23 mouse cellular contexts compared by ENCODE assay signal in the genomic region with DNA sequence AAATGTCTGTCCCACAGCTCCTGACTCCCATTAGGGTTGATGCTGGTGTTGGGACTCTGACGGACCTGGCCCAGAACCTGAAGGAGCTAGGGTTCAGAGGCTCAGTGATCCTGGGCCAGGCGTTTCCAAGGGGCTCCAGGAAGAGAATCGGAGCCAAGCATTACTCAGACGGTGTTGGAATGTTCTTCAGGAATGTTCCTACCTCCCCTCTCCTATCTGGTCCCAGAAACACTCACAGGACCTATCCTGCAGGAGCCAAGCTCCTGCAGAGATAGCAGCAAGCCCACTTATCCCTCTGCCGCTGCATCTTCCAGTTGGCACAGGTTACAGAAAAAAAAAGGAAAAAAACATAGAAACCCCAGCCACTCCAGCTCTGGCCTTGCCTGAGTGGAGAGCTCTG. TPM values are rescaled to one million over a fixed set of nuclear protein-coding genes. Genes with fewer than 3 reads are reported as not detected.
A peak's percentile ranks its signal among the peaks of the same experiment; 100 is the strongest.
DNase-seq lines count a peak whose midpoint lies in the region; ATAC-seq lines count a peak whose summit lies in the region.
"Had no signal": no experiment of that assay in that cellular context is flagged by ENCODE, and none has a peak within 500 bp of the region (broad histone marks: within the 10 kb centered on the region; RNA-seq: fewer than 3 reads in every experiment).

No protein-coding gene starts in this region.

- no peak for DNase-seq in forebrain, embryonic 10.5 days (ENCODE audit: extremely low spot score, low spot score)
- no peak for DNase-seq in heart, postnatal 4 days
- no peak for DNase-seq in embryonic facial prominence, embryonic 14.5 days (ENCODE audit: low spot score)
- DNase-seq in skeletal muscle tissue, adult 2 months (ENCODE audit: low read depth, low spot score): peak; percentile 48
- no peak for DNase-seq in frontal cortex, postnatal 25 days (ENCODE audit: low spot score in 2 of 2)
- DNase-seq in cerebellum, postnatal 36 days: no peak
- DNase-seq: adrenal gland, postnatal 10 days; cerebellum, adult 9-10 months; kidney, adult 9 months; layer of hippocampus, adult 9-11 months; retina, postnatal 1 day had no signal

- peaks cover 25% of the 10 kb centered on the region for H3K4me1 ChIP-seq in forebrain, embryonic 10.5 days
- peaks cover 6% of the 10 kb centered on the region for H3K4me1 ChIP-seq in forebrain, embryonic 12.5 days
- H3K4me1 ChIP-seq in heart, embryonic 13.5 days: peaks cover 50% of the 10 kb centered on the region
- peaks cover 42% of the 10 kb centered on the region for H3K4me1 ChIP-seq in embryonic facial prominence, embryonic 14.5 days (ENCODE audit: control insufficient read depth, insufficient read depth, low read length)

- no peak overlapping the region for H3K9ac ChIP-seq in forebrain, embryonic 12.5 days
- H3K9ac ChIP-seq in heart, embryonic 13.5 days: peak overlapping the region; percentile 6; the same call in 1 of the 2 replicates
- H3K9ac ChIP-seq in embryonic facial prominence, embryonic 14.5 days (ENCODE audit: low read depth, low read length): no peak overlapping the region
- H3K9ac ChIP-seq: forebrain, embryonic 13.5 days; hindbrain, embryonic 14.5 days; liver, embryonic 14.5 days; lung, embryonic 15.5 days had no signal

- no peak overlapping the region for H3K4me3 ChIP-seq in forebrain, embryonic 10.5 days
- H3K4me3 ChIP-seq in forebrain, embryonic 12.5 days (replicated peaks): no peak overlapping the region
- no peak overlapping the region for H3K4me3 ChIP-seq in heart, embryonic 13.5 days
- H3K4me3 ChIP-seq in embryonic facial prominence, embryonic 14.5 days (ENCODE audit: low read depth, low read length): no peak overlapping the region
- H3K4me3 ChIP-seq: forebrain, embryonic 13.5 days; lung, embryonic 15.5 days had no signal

- 0 out of 2 replicates have a peak overlapping the region, but pooled peaks have one; percentile 49 for H3K27ac ChIP-seq in forebrain, embryonic 10.5 days
- H3K27ac ChIP-seq in forebrain, embryonic 12.5 days: no peak overlapping the region
- peak overlapping the region; percentile 63 for H3K27ac ChIP-seq in heart, embryonic 13.5 days (replicated peaks)
- H3K27ac ChIP-seq in embryonic facial prominence, embryonic 14.5 days (replicated peaks; ENCODE audit: low read depth, low read length): peak overlapping the region; percentile 78
- H3K27ac ChIP-seq: forebrain, embryonic 13.5 days; hindbrain, embryonic 14.5 days; liver, embryonic 14.5 days; lung, embryonic 15.5 days; macrophage; stomach, postnatal 0 days had no signal

- H3K9me3 ChIP-seq in forebrain, embryonic 10.5 days: no peaks in the 10 kb centered on the region
- H3K9me3 ChIP-seq in forebrain, embryonic 12.5 days: no peaks in the 10 kb centered on the region
- no peaks in the 10 kb centered on the region for H3K9me3 ChIP-seq in heart, embryonic 13.5 days
- H3K9me3 ChIP-seq in embryonic facial prominence, embryonic 14.5 days (ENCODE audit: control insufficient read depth, low read length): no peaks in the 10 kb centered on the region
- H3K9me3 ChIP-seq: forebrain, embryonic 13.5 days; lung, embryonic 15.5 days had no signal

- H3K36me3 ChIP-seq in forebrain, embryonic 10.5 days (replicated peaks): no peaks in the 10 kb centered on the region
- H3K36me3 ChIP-seq in forebrain, embryonic 12.5 days (replicated peaks): no peaks in the 10 kb centered on the region
- no peaks in the 10 kb centered on the region for H3K36me3 ChIP-seq in heart, embryonic 13.5 days
- H3K36me3 ChIP-seq in embryonic facial prominence, embryonic 14.5 days (ENCODE audit: control insufficient read depth, insufficient read depth, low read length): no peaks in the 10 kb centered on the region
- H3K36me3 ChIP-seq: lung, embryonic 15.5 days had no signal

- H3K27me3 ChIP-seq in forebrain, embryonic 10.5 days (ENCODE audit: poor library complexity, severe bottlenecking): peaks cover 86% of the 10 kb centered on the region
- peaks cover 54% of the 10 kb centered on the region for H3K27me3 ChIP-seq in forebrain, embryonic 12.5 days
- peaks cover 64% of the 10 kb centered on the region for H3K27me3 ChIP-seq in heart, embryonic 13.5 days (replicated peaks)
- H3K27me3 ChIP-seq in embryonic facial prominence, embryonic 14.5 days (replicated peaks; ENCODE audit: control insufficient read depth, insufficient read depth, low read length): peaks cover 8% of the 10 kb centered on the region; the same call in 1 of the 2 replicates

- 78% methylated on average over 5 of the region's 5 CpGs for WGBS in forebrain, embryonic 10.5 days
- WGBS in forebrain, embryonic 12.5 days: 76% methylated on average over 5 of the region's 5 CpGs
- 26% methylated on average over 5 of the region's 5 CpGs for WGBS in heart, embryonic 13.5 days
- WGBS in embryonic facial prominence, embryonic 14.5 days: 53% methylated on average over 5 of the region's 5 CpGs

- H3K4me2 ChIP-seq in forebrain, embryonic 12.5 days: no peak overlapping the region
- H3K4me2 ChIP-seq in heart, embryonic 13.5 days: peak overlapping the region; percentile 38
- peak overlapping the region; percentile 64 for H3K4me2 ChIP-seq in embryonic facial prominence, embryonic 14.5 days (ENCODE audit: low read depth, low read length)
- H3K4me2 ChIP-seq: forebrain, embryonic 13.5 days; hindbrain, embryonic 14.5 days; lung, embryonic 15.5 days; midbrain, embryonic 11.5 days had no signal

- ATAC-seq in forebrain, embryonic 12.5 days (ENCODE audit: low FRiP score): no peak
- no peak for ATAC-seq in heart, embryonic 13.5 days (ENCODE audit: extremely low read depth, insufficient number of reproducible peaks, low FRiP score, low TSS enrichment)
- no peak for ATAC-seq in embryonic facial prominence, embryonic 14.5 days (ENCODE audit: low read depth)
- ATAC-seq: activated CD4-positive, CD25-positive, alpha-beta regulatory T cell, adult 4 months; CD4-positive, CD25-positive, alpha-beta regulatory T cell, adult 4 months; forebrain, embryonic 13.5 days had no signal

RNA-seq across cellular contexts. Expression of gene Adam33, which starts 2.0 kb away (rescaled TPM):
- 0.63 TPM in 1 of 2 replicates, not detected in the other for polyA plus RNA-seq in forebrain, embryonic 10.5 days (2016; fragmentation: Nextera tagmentation; extraction: Ambion mirVana)
- 0.97 and 1.5 TPM in 2 replicates for polyA plus RNA-seq in forebrain, embryonic 12.5 days (2016; fragmentation: Nextera tagmentation; extraction: Ambion mirVana)
- 11.7 and 12.8 TPM in 2 replicates for polyA plus RNA-seq in heart, embryonic 13.5 days (2015; fragmentation: Nextera tagmentation; extraction: Ambion mirVana)
- total RNA-seq in heart, postnatal 4 days (2021): 1 to 10 TPM; 2.4 to 3.2 TPM
- 18.4 and 22.7 TPM in 2 replicates for polyA plus RNA-seq in embryonic facial prominence, embryonic 14.5 days (2014; fragmentation: Nextera tagmentation; extraction: Ambion mirVana)
- total RNA-seq: monocyte, adult 5-6 weeks had no signal
- polyA plus RNA-seq: activated CD4-positive, CD25-positive, alpha-beta regulatory T cell, adult 4 months had no signal

RNA-seq across cellular contexts. Expression of gene Gfra4, which starts 18.7 kb away (rescaled TPM):
- polyA plus RNA-seq in forebrain, embryonic 10.5 days (2016; fragmentation: Nextera tagmentation; extraction: Ambion mirVana): 3.1 and 3.3 TPM in 2 replicates
- 6.0 and 7.6 TPM in 2 replicates for polyA plus RNA-seq in forebrain, embryonic 12.5 days (2016; fragmentation: Nextera tagmentation; extraction: Ambion mirVana)
- polyA plus RNA-seq in heart, embryonic 13.5 days (2015; fragmentation: Nextera tagmentation; extraction: Ambion mirVana): 3.2 and 3.4 TPM in 2 replicates
- total RNA-seq in heart, postnatal 4 days (2021): 1 to 10 TPM; 4.1 to 4.5 TPM
- polyA plus RNA-seq in embryonic facial prominence, embryonic 14.5 days (2014; fragmentation: Nextera tagmentation; extraction: Ambion mirVana): 31.5 and 32.0 TPM in 2 replicates
- total RNA-seq: monocyte, adult 5-6 weeks had no signal
- polyA plus RNA-seq: activated CD4-positive, CD25-positive, alpha-beta regulatory T cell, adult 4 months; CD4-positive, CD25-positive, alpha-beta regulatory T cell, adult 4 months had no signal

RNA-seq across cellular contexts. Expression of gene Siglec1, which starts 25.0 kb away (rescaled TPM):
- 0.09 and 0.12 TPM in 2 replicates for polyA plus RNA-seq in forebrain, embryonic 10.5 days (2016; fragmentation: Nextera tagmentation; extraction: Ambion mirVana)
- 0.06 and 0.09 TPM in 2 replicates for polyA plus RNA-seq in forebrain, embryonic 12.5 days (2016; fragmentation: Nextera tagmentation; extraction: Ambion mirVana)
- 0.31 and 0.33 TPM in 2 replicates for polyA plus RNA-seq in heart, embryonic 13.5 days (2015; fragmentation: Nextera tagmentation; extraction: Ambion mirVana)
- under 1 TPM; 0.52 to 0.79 TPM for total RNA-seq in heart, postnatal 4 days (2021)
- polyA plus RNA-seq in embryonic facial prominence, embryonic 14.5 days (2014; fragmentation: Nextera tagmentation; extraction: Ambion mirVana): 0.58 and 0.70 TPM in 2 replicates
- total RNA-seq: monocyte, adult 5-6 weeks had no signal
- polyA plus RNA-seq: activated CD4-positive, CD25-positive, alpha-beta regulatory T cell, adult 4 months; CD4-positive, CD25-positive, alpha-beta regulatory T cell, adult 4 months had no signal
